Mouse (Mus musculus) midbrain, embryonic 11.5 days (tissue): Measurements from ENCODE around the gene Opn4. TPM values are rescaled to one million over a fixed set of nuclear protein-coding genes. Genes with fewer than 3 reads are reported as not detected.

Experiments used
- ATAC-seq: fragments of 200-750 bp; cut with Nextera tagmentation; 2 replicates; pipeline ENCODE4 v1.8.0; 2017; ENCODE audit warnings: moderate TSS enrichment, moderate library complexity; ENCODE audit not compliant: low FRiP score
- DNase-seq: peaks from one replicate; pipeline ENCODE4 v3.0.0; 2015; ENCODE audit warnings: low spot score; ENCODE audit errors: missing footprints
- H3K27ac ChIP-seq: fragments of 300-500 bp; sonication (generic); 2 replicates; pipeline ENCODE4 v1.5.1; 2014; ENCODE audit warnings: low read depth, low read length
- H3K27me3 ChIP-seq: fragments of 300-500 bp; sonication (generic); 2 replicates; pipeline ENCODE4 v1.6.1; 2014; ENCODE audit warnings: mild to moderate bottlenecking, low read length, moderate library complexity, mixed read lengths; ENCODE audit not compliant: control insufficient read depth, insufficient read depth
- H3K36me3 ChIP-seq: fragments of 300-500 bp; sonication (generic); 2 replicates; pipeline ENCODE4 v1.6.1; 2014; ENCODE audit warnings: mild to moderate bottlenecking, low read length, moderate library complexity, mixed read lengths; ENCODE audit not compliant: control insufficient read depth, insufficient read depth
- H3K4me1 ChIP-seq: fragments of 300-500 bp; sonication (generic); 2 replicates; pipeline ENCODE4 v1.6.1; 2014; ENCODE audit warnings: low read length; ENCODE audit not compliant: control insufficient read depth, insufficient read depth
- H3K4me2 ChIP-seq: fragments of 300-500 bp; sonication (generic); 2 replicates; pipeline ENCODE4 v1.6.1; 2014; ENCODE audit warnings: mild to moderate bottlenecking, moderate library complexity
- H3K4me3 ChIP-seq: fragments of 300-500 bp; sonication (generic); 2 replicates; pipeline ENCODE4 v1.5.1; 2014; ENCODE audit warnings: low read depth, low read length
- H3K9ac ChIP-seq: fragments of 300-500 bp; sonication (generic); 2 replicates; pipeline ENCODE4 v1.6.1; 2014; ENCODE audit warnings: low read length
- H3K9me3 ChIP-seq: fragments of 300-500 bp; sonication (generic); 2 replicates; pipeline ENCODE4 v1.6.1; 2016; ENCODE audit warnings: low read length; ENCODE audit not compliant: control insufficient read depth
- WGBS: fragments of 180-500 bp; shearing (Covaris S2); extraction: QIAGEN DNeasy Blood & Tissue Kit; methylation state at CpG from one replicate; pipeline ENCODE4 v1.1.7; 2014; 5-methylcytosine and 5-hydroxymethylcytosine counted together
- polyA plus RNA-seq: library from polyadenylated mRNA; unstranded; fragments of >200 nt; fragmentation: Nextera tagmentation; extraction: Ambion mirVana; gene quantifications from 2 replicates; pipeline ENCODE4 v1.2.1, GENCODE M21; 2014

Opn4 gene
- polyA plus RNA-seq, 1 experiment from 2014 or later = not detected

DNA sequence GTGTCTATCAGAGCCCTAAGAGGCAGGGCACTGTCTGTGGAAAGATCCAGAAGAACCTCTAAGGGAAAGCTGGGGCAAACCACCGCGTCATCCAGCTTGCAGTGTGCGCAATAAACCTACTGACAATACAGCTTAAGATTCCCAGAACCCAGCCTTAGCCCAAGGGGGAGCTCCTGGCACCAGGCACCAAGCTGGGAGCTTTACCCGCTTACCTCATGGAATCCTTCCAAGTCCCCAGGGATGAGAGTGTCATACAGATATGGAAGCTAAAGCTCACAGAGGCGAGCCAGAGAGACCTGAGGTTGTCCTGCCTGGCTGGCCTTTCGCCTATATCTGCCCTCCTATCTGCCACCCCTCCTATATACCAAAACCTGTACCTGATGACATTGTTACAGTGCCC, 56.3 kb downstream of the Opn4 start:
- Histone ChIP-seq H3K9me3 (no peaks in the 10 kb centered on the region), H3K4me3 (no peak overlapping the region), H3K27me3 (no peaks in the 10 kb centered on the region), H3K4me1 (no peaks in the 10 kb centered on the region), H3K27ac (no peak overlapping the region), H3K9ac (no peak overlapping the region), H3K4me2 (no peak overlapping the region), H3K36me3 (no peaks in the 10 kb centered on the region)
- WGBS = 70% methylated on average over 6 of the region's 6 CpGs
- DNase-seq (no peak), ATAC-seq (no peak)

DNA sequence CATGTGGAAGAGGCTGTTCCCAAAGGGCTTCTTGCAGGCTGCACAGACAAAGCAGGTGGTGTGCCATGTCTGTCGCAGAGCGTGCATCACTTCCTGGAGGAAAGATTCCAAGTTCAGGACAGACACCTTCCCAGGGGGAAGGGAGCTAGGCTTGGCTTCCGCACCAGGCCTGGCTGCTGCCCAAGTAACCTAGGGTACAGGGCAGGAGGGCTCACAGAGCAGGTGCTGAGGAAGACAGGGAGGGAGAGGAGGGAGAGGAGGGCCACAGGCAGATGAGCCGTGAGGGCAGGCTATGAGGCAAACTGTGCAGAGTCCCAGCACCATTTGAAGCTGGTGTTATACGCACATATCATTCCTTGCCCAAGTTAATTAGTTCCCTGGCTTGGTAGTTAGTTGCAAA, 58.0 kb downstream of the Opn4 start:
- H3K36me3 ChIP-seq = no peaks in the 10 kb centered on the region
- no peak overlapping the region for H3K9ac ChIP-seq
- H3K27ac ChIP-seq = no peak overlapping the region
- H3K4me3 ChIP-seq = no peak overlapping the region
- no peak for ATAC-seq
- H3K27me3 ChIP-seq = no peaks in the 10 kb centered on the region
- H3K4me2 ChIP-seq = no peak overlapping the region
- WGBS = 82% methylated on average over 5 of the region's 5 CpGs
- no peaks in the 10 kb centered on the region for H3K4me1 ChIP-seq
- no peaks in the 10 kb centered on the region for H3K9me3 ChIP-seq
- DNase-seq = no peak

DNA sequence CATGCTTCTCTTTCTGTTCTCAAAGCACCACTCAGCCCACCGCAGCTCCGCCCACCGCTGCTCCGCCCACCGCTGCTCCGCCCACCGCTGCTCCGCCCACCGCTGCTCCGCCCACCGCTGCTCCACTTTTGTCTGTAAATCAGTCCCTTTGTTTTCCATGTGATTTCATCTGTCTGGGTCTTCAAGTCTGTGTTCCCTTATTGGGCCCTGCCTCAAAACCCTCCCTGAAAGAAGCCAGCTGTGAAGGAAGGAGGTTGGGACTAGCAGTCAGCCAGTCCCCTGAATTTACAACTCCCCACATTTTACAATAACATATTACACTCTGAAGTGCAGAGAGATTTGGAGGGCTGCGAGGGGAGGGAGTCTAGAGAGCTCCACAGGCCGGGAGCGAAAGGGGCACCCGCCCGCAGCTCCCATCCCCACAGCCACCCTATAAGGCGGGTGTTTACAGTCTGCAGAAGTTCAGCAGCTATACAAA, 59.2 kb downstream of the Opn4 start:
- Histone ChIP-seq H3K27me3 (no peaks in the 10 kb centered on the region), H3K9me3 (no peaks in the 10 kb centered on the region), H3K27ac (no peak overlapping the region), H3K4me3 (no peak overlapping the region), H3K9ac (peak overlapping the region; percentile 40), H3K36me3 (no peaks in the 10 kb centered on the region), H3K4me1 (no peaks in the 10 kb centered on the region), H3K4me2 (no peak overlapping the region)
- WGBS = 10% methylated on average over 17 of the region's 17 CpGs
- DNase-seq (peak; percentile 85), ATAC-seq (peak; percentile 46; the same call in 1 of the 2 replicates)

Other genes with a start within 250 kb of the Opn4 start
- gene Fam25c, start 244.7 kb downstream of the Opn4 start, polyA plus RNA-seq = not detected in 2 replicates
- gene Sncg, start 225.4 kb downstream of the Opn4 start, polyA plus RNA-seq = 65.7 and 67.3 TPM in 2 replicates
- gene Mmrn2, start 224.7 kb downstream of the Opn4 start, polyA plus RNA-seq = 4.7 and 5.3 TPM in 2 replicates
- gene Bmpr1a, start 96.8 kb downstream of the Opn4 start, polyA plus RNA-seq = 44.4 and 49.8 TPM in 2 replicates
- gene 9230112D13Rik, start 77.3 kb downstream of the Opn4 start, polyA plus RNA-seq = not detected in 2 replicates
- gene Ldb3, start 11.5 kb downstream of the Opn4 start, polyA plus RNA-seq = 0.07 TPM in 1 of 2 replicates, not detected in the other
- 36.7 and 38.1 TPM in 2 replicates for gene Wapl, start 73.8 kb upstream of the Opn4 start, polyA plus RNA-seq
- gene Grid1, start 220.0 kb upstream of the Opn4 start, polyA plus RNA-seq = 0.55 and 0.61 TPM in 2 replicates